Mouse (Mus musculus) lung, adult 2 months (tissue): ENCODE data around the gene Snd1. TPM values are rescaled to one million over a fixed set of nuclear protein-coding genes. Genes with fewer than 3 reads are reported as not detected.

ENCODE experiments used
- DNase-seq: peaks from one replicate; pipeline ENCODE4 v3.0.0; 2022
- H3K4me1 ChIP-seq: fragments of 200-500 bp; 2 replicates; pipeline ENCODE4 v1.6.1; 2011; ENCODE audit warnings: low read length; ENCODE audit not compliant: control insufficient read depth, insufficient read depth
- H3K4me3 ChIP-seq: fragments of 200-500 bp; replicated peaks from 2 replicates; pipeline ENCODE3; 2011; ENCODE audit warnings: low read depth, mild to moderate bottlenecking, control low read depth, low read length; ENCODE audit errors: extremely low read depth
- CTCF ChIP-seq: fragments of 200-500 bp; IDR thresholded peaks from 2 replicates; pipeline ENCODE4 v1.5.1; 2011; ENCODE audit warnings: mild to moderate bottlenecking, low read length, control low read depth; ENCODE audit not compliant: insufficient read depth
- POLR2A ChIP-seq: fragments of 200-500 bp; IDR thresholded peaks from 2 replicates; pipeline ENCODE4 v1.6.1; 2011; ENCODE audit warnings: low read depth, mild to moderate bottlenecking, control low read depth, low read length, borderline replicate concordance; ENCODE audit errors: extremely low read depth
- WGBS: fragments of 180-500 bp; shearing (Covaris S2); methylation state at CpG from one replicate; pipeline ENCODE4 v1.1.7; 2018; 5-methylcytosine and 5-hydroxymethylcytosine counted together
- polyA plus RNA-seq: library from polyadenylated mRNA; depleted of rRNA; stranded (reverse); fragments of >200 nt; gene quantifications from 2 replicates; pipeline ENCODE4 v1.2.3, GENCODE M21; 2012

The Snd1 gene
- polyA plus RNA-seq, 1 experiment: 88.3 TPM

GRCm38 (mm10) chr6:28704612-28705011 is 229.7 kb downstream of the Snd1 start:
- TF ChIP-seq CTCF: no peak
- TF ChIP-seq POLR2A: no peak
- WGBS: 27% methylated on average over 6 of the region's 6 CpGs
- Histone ChIP-seq H3K4me3 (no peak overlapping the region), H3K4me1 (peaks cover 9% of the 10 kb centered on the region)
- DNase-seq: no peak

- WGBS: 69% methylated on average over 6 of the region's 6 CpGs
- no peak for TF ChIP-seq CTCF
- no peak for TF ChIP-seq POLR2A
- peaks cover 9% of the 10 kb centered on the region for H3K4me1 ChIP-seq
- no peak overlapping the region for H3K4me3 ChIP-seq
- no peak for DNase-seq
Observed at GRCm38 (mm10) chr6:28705384-28706107, 230.6 kb downstream of the Snd1 start.

- TF ChIP-seq POLR2A: no peak
- no peak for TF ChIP-seq CTCF
- no peak overlapping the region for H3K4me3 ChIP-seq
- 60% methylated on average over 8 of the region's 8 CpGs for whole genome bisulfite sequencing
- DNase-seq: no peak
- H3K4me1 ChIP-seq: peaks cover 9% of the 10 kb centered on the region
Observed at GRCm38 (mm10) chr6:28706108-28706975, 231.4 kb downstream of the Snd1 start.

DNA sequence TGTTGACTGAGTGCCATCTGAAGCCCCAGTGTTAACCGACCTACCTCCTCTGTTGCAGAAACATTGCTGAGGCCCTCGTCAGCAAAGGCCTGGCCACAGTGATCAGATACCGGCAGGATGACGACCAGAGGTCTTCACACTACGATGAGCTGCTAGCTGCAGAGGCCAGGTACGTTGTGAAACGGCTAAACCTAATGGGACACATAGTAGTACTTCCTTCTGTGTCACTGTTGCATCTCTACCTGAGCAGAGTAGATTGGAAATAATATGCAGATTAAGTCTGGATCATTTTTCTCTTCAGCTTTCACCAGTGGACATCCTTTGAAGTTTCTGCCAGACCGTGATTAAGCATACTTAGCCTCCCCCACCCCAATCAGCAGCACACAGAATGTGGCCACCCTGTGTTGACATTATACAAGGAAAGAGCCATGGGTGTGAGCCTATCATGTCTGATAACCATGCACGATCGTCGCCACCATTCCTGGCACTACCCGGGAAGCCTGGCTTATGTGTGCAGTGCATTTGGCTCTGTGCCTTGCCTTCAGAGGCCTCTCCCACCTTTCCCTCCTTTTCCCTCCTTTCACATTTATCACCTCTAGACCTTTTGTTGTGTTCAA is 232.1 kb downstream of the Snd1 start:
- no peak for DNase-seq
- H3K4me1 ChIP-seq: peaks cover 9% of the 10 kb centered on the region
- WGBS: 38% methylated on average over 12 of the region's 12 CpGs
- TF ChIP-seq CTCF (no peak), POLR2A (no peak)
- H3K4me3 ChIP-seq: no peak overlapping the region

GRCm38 (mm10) chr6:28710035-28710434 is 235.1 kb downstream of the Snd1 start:
- TF ChIP-seq CTCF (no peak), POLR2A (no peak)
- 48% methylated on average over 2 of the region's 2 CpGs for WGBS
- Histone ChIP-seq H3K4me1 (peaks cover 9% of the 10 kb centered on the region), H3K4me3 (no peak overlapping the region)
- DNase-seq: no peak

DNA sequence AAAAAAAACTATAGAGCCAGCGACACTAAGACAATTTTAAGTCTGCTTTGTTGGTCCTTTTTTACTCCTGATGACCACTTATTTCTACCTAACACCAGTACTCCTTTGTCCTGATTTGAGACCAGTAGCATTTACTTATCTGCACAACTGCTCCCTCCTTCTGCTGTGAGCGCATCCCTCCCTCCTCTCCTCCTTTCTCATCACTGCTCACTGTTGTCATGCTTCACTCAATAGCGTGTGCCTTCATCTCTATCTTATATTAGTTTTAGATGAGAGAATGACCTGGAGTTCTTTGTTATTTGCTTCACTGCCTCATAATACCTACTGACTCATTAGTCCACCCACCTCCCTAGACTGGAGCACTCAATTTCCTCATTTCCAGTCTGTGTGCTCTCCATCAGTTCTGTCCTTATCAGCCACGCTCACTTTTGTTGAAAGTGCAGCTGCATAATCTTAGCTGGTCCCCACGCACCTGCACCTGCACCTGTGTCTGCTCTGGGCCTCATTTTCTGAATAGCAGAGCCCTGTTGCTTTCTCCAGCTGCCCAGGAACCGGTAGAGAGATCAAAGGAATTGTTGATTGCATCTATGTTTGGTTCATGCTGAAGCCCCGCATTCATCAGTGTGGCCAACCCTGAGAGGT is 242.4 kb downstream of the Snd1 start:
- 63% methylated on average over 7 of the region's 7 CpGs for WGBS
- DNase-seq: no peak
- TF ChIP-seq POLR2A: no peak
- no peak for TF ChIP-seq CTCF
- no peak overlapping the region for H3K4me3 ChIP-seq
- no peaks in the 10 kb centered on the region; the same call in 1 of the 2 replicates for H3K4me1 ChIP-seq

GRCm38 (mm10) chr6:28717845-28718237 is 242.9 kb downstream of the Snd1 start:
- TF ChIP-seq POLR2A (no peak), CTCF (no peak)
- H3K4me1 ChIP-seq: no peaks in the 10 kb centered on the region; the same call in 1 of the 2 replicates
- no peak overlapping the region for H3K4me3 ChIP-seq
- DNase-seq: no peak
- 21% methylated on average over 4 of the region's 4 CpGs for WGBS

- no peak for DNase-seq
- TF ChIP-seq POLR2A: no peak
- no peak for TF ChIP-seq CTCF
- Histone ChIP-seq H3K4me1 (no peaks in the 10 kb centered on the region; the same call in 1 of the 2 replicates), H3K4me3 (no peak overlapping the region)
- 81% methylated on average over 9 of the region's 9 CpGs for WGBS
Observed at GRCm38 (mm10) chr6:28720391-28721171, 245.6 kb downstream of the Snd1 start.

- Histone ChIP-seq H3K4me1 (no peaks in the 10 kb centered on the region; the same call in 1 of the 2 replicates), H3K4me3 (no peak overlapping the region)
- no peak for DNase-seq
- no peak for TF ChIP-seq CTCF
- no peak for TF ChIP-seq POLR2A
- 18% methylated on average over 2 of the region's 2 CpGs for WGBS
Observed at GRCm38 (mm10) chr6:28723059-28723458, 248.1 kb downstream of the Snd1 start.
